Comparison of ENCODE assay signal across 11 mouse cellular contexts in the genomic region with DNA sequence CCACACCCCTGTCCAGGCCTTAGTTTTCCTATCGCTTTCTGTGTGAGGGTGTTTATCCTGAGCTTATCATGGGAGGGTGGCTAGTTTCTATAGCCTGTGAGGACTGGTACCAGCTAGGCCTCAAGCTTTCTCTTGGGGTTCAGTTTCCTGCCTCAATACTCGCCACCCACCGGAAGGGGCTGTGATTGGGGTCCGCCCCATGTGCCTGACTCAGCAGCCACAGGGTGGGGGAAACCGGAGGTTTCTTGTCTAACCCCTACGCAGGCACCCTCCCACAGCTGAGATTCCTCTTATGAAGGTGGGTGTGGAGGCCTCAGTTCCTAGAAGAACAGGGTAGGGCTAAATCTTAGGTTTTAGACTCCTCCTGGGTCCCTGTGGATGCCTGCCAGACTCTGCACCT. TPM values are rescaled to one million over a fixed set of nuclear protein-coding genes. Genes with fewer than 3 reads are reported as not detected.
DNase-seq lines count a peak whose midpoint lies in the region; ATAC-seq and TF ChIP-seq lines count a peak whose summit lies in the region.
"Had no signal": no experiment of that assay in that cellular context is flagged by ENCODE, and none has a peak within 500 bp of the region (broad histone marks: within the 10 kb centered on the region; RNA-seq: fewer than 3 reads in every experiment).

No protein-coding gene starts in this region.

- H3K27me3 ChIP-seq in liver, adult 2 months (ENCODE audit: control insufficient read depth, insufficient read depth, low read length), result no peaks in the 10 kb centered on the region
- no peaks in the 10 kb centered on the region for H3K27me3 ChIP-seq in midbrain, embryonic 10.5 days (ENCODE audit: low read depth, poor library complexity, severe bottlenecking)
- H3K27me3 ChIP-seq: embryonic facial prominence, embryonic 13.5 days had no signal

- WGBS in liver, adult 2 months, result 64% methylated on average over 6 of the region's 6 CpGs
- 91% methylated on average over 6 of the region's 6 CpGs for WGBS in midbrain, embryonic 10.5 days

- TF ChIP-seq POLR2A in liver, adult 2 months (IDR thresholded peaks at IDR 0.05; ENCODE audit: extremely low read depth, insufficient read depth, low read length), result no peak

- ATAC-seq in hematopoietic stem cell, adult 5-6 weeks (replicated peaks in 1 of 2; ENCODE audit: insufficient read depth in 1 of 2, low FRiP score in 2 of 2, low TSS enrichment in 1 of 2, low read depth in 1 of 2, poor library complexity in 2 of 2, severe bottlenecking in 2 of 2), result peak; percentile 43 to 61
- ATAC-seq: forebrain, postnatal 0 days had no signal

- H3K4me1 ChIP-seq in liver, adult 2 months (ENCODE audit: control insufficient read depth, insufficient read depth, low read length), result peaks cover 88% of the 10 kb centered on the region
- peaks cover 51% of the 10 kb centered on the region for H3K4me1 ChIP-seq in midbrain, embryonic 10.5 days

- no peak for TF ChIP-seq CTCF in liver, adult 2 months (IDR thresholded peaks at IDR 0.05; ENCODE audit: low read depth, low read length)

- H3K79me2 ChIP-seq in liver, adult 2 months (ENCODE audit: control insufficient read depth, insufficient read depth, low read length), result peaks cover 95% of the 10 kb centered on the region

- no peaks in the 10 kb centered on the region for H3K9me3 ChIP-seq in midbrain, embryonic 10.5 days (replicated peaks)
- H3K9me3 ChIP-seq: embryonic facial prominence, embryonic 13.5 days had no signal

- peak overlapping the region; percentile 0; the same call in 1 of the 2 replicates for H3K9ac ChIP-seq in liver, adult 2 months (ENCODE audit: low read depth, low read length)
- H3K9ac ChIP-seq: embryonic facial prominence, embryonic 13.5 days; forebrain, postnatal 0 days had no signal

- peak overlapping the region; percentile 21 for H3K27ac ChIP-seq in liver, adult 2 months (replicated peaks; ENCODE audit: insufficient read depth, low read depth, low read length)
- H3K27ac ChIP-seq in midbrain, embryonic 10.5 days (replicated peaks), result no peak overlapping the region
- H3K27ac ChIP-seq: embryonic facial prominence, embryonic 13.5 days had no signal

- H3K36me3 ChIP-seq in liver, adult 2 months (ENCODE audit: control insufficient read depth, insufficient read depth, low read length), result no peaks in the 10 kb centered on the region
- H3K36me3 ChIP-seq in midbrain, embryonic 10.5 days, result no peaks in the 10 kb centered on the region
- H3K36me3 ChIP-seq: embryonic facial prominence, embryonic 13.5 days had no signal

- no peak for DNase-seq in liver, adult 2 months (ENCODE audit: extremely low read depth, low read depth, low spot score)
- no peak for DNase-seq in liver
- DNase-seq in T-cell, adult 2 months (ENCODE audit: low spot score), result peak; percentile 71
- peak; percentile 24 to 44 for DNase-seq in thymus, adult 18-20 months
- DNase-seq in midbrain, embryonic 10.5 days (ENCODE audit: low spot score), result no peak
- no peak for DNase-seq in right cerebral cortex, postnatal 36 days (ENCODE audit: low spot score in 2 of 2)
- DNase-seq: adrenal gland, adult 2 months; cerebellum, adult 18-20 months; forebrain, postnatal 0 days had no signal

- no peak overlapping the region for H3K4me3 ChIP-seq in liver, adult 2 months (ENCODE audit: insufficient read depth, low read depth, low read length)
- H3K4me3 ChIP-seq in midbrain, embryonic 10.5 days, result no peak overlapping the region
- H3K4me3 ChIP-seq: embryonic facial prominence, embryonic 13.5 days had no signal

RNA-seq across cellular contexts. Expression of a gene that starts 17.4 kb away (rescaled TPM):
- total RNA-seq in liver, adult 2 months (2014; rRNA removed), result 108 and 124 TPM in 2 replicates
- polyA plus RNA-seq in liver, adult 2 months (2012; rRNA removed), result 303 and 313 TPM in 2 replicates
- total RNA-seq in hematopoietic stem cell, adult 5-6 weeks (2017), result 7.6 and 8.4 TPM in 2 replicates
- polyA plus RNA-seq in midbrain, embryonic 10.5 days (2016; fragmentation: Nextera tagmentation; extraction: Ambion mirVana), result 7.5 and 7.6 TPM in 2 replicates

Comparison
In these comparisons a context has a peak if more than half of its experiments do, and no peak if none do; other contexts are left out.
1. DNase-seq: peak in T-cell, adult 2 months (single experiment) and thymus, adult 18-20 months (2 of 2); none in liver, adult 2 months (single experiment), liver (single experiment), midbrain, embryonic 10.5 days (single experiment) and right cerebral cortex, postnatal 36 days (0 of 2).
2. RNA of a gene that starts 17.4 kb away (total RNA-seq): 108 to 124 TPM in liver, adult 2 months; 7.6 to 8.4 TPM in hematopoietic stem cell, adult 5-6 weeks; every median in the first group is over 10 times any median in the second.